Mouse (Mus musculus): ENCODE measurements around the gene Cyp8b1. TPM values are rescaled to one million over a fixed set of nuclear protein-coding genes. Genes with fewer than 3 reads are reported as not detected.

Cyp8b1 gene
- polyA plus RNA-seq, 1 experiment = not detected

- Histone ChIP-seq H3K4me3 (no peak overlapping the region), H3K36me3 (ENCODE audit: control insufficient read depth, insufficient read depth) (no peaks in the 10 kb centered on the region), H3ac (ENCODE audit: control insufficient read depth, insufficient read length) (no peak overlapping the region), H3K4me2 (ENCODE audit: low read depth) (no peak overlapping the region), H3K27me3 (ENCODE audit: control insufficient read depth, insufficient read depth, insufficient read length) (peaks cover 31% of the 10 kb centered on the region), H3K79me2 (ENCODE audit: control insufficient read depth, insufficient read depth) (no peaks in the 10 kb centered on the region)
- TF ChIP-seq MAX (IDR thresholded peaks at IDR 0.05; ENCODE audit: low read depth) (no peak), REST (IDR thresholded peaks at IDR 0.05; ENCODE audit: insufficient read depth, insufficient read length) (no peak), TCF3 (IDR thresholded peaks at IDR 0.05; ENCODE audit: insufficient read length, low read depth) (no peak), USF1 (IDR thresholded peaks at IDR 0.05; ENCODE audit: low read depth) (no peak), E2F4 (IDR thresholded peaks at IDR 0.05; ENCODE audit: insufficient read depth) (no peak), MYOD1 (IDR thresholded peaks at IDR 0.05; ENCODE audit: control insufficient read depth in 1 of 3, insufficient read length in 2 of 3, low read depth in 2 of 3) (no peak), MYOG (IDR thresholded peaks at IDR 0.05; ENCODE audit: control insufficient read depth in 1 of 3, insufficient read depth in 1 of 3, insufficient read length in 2 of 3, low read depth in 2 of 3) (no peak), POLR2AphosphoS2 (IDR thresholded peaks at IDR 0.05; ENCODE audit: insufficient read length, low read depth) (no peak), SRF (IDR thresholded peaks at IDR 0.05; ENCODE audit: control insufficient read depth, insufficient read length, low read depth) (no peak), TCF12 (IDR thresholded peaks at IDR 0.05; ENCODE audit: insufficient read depth, poor library complexity, severe bottlenecking) (no peak), CEBPB (IDR thresholded peaks at IDR 0.05; ENCODE audit: insufficient read depth, poor library complexity, severe bottlenecking) (no peak), POLR2A (IDR thresholded peaks at IDR 0.05; ENCODE audit: insufficient read length, low read depth) (no peak)
Measured at GRCm38 (mm10) chr9:121904946-121905345, 11.2 kb downstream of the Cyp8b1 start.

DNA sequence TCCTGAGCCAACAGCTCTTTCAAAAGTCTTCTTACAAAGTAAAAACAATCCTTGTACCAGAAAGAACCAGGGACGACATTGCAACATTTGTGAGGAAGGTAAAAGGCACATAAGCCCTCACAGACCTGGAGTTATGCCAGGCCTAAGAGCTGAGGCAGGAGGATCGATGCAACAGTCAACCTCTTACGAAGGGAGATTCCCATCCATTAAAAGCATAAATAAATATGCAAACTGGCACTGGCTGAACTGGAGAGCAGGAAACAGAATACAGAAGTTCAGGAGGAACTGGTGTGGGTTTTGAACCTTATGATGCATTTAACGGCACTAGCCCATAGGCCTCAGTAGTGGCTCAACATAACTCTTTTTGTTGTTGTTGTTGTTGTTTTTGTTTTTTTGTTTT lies 11.8 kb downstream of the Cyp8b1 start:
- Histone ChIP-seq H3K4me3 (no peak overlapping the region), H3K4me2 (ENCODE audit: low read depth) (no peak overlapping the region), H3K36me3 (ENCODE audit: control insufficient read depth, insufficient read depth) (no peaks in the 10 kb centered on the region), H3K79me2 (ENCODE audit: control insufficient read depth, insufficient read depth) (no peaks in the 10 kb centered on the region), H3K27me3 (ENCODE audit: control insufficient read depth, insufficient read depth, insufficient read length) (peaks cover 26% of the 10 kb centered on the region), H3ac (ENCODE audit: control insufficient read depth, insufficient read length) (no peak overlapping the region)
- TF ChIP-seq MAX (IDR thresholded peaks at IDR 0.05; ENCODE audit: low read depth) = no peak
- TF ChIP-seq POLR2A (IDR thresholded peaks at IDR 0.05; ENCODE audit: insufficient read length, low read depth) = no peak
- TF ChIP-seq POLR2AphosphoS2 (IDR thresholded peaks at IDR 0.05; ENCODE audit: insufficient read length, low read depth) = no peak

GRCm38 (mm10) chr9:121903476-121904305 lies 12.4 kb downstream of the Cyp8b1 start:
- Histone ChIP-seq H3K36me3 (ENCODE audit: control insufficient read depth, insufficient read depth) (no peaks in the 10 kb centered on the region), H3K27me3 (ENCODE audit: control insufficient read depth, insufficient read depth, insufficient read length) (peaks cover 20% of the 10 kb centered on the region), H3K4me3 (no peak overlapping the region), H3K79me2 (ENCODE audit: control insufficient read depth, insufficient read depth) (no peaks in the 10 kb centered on the region), H3K4me2 (ENCODE audit: low read depth) (no peak overlapping the region), H3ac (ENCODE audit: control insufficient read depth, insufficient read length) (no peak overlapping the region)
- TF ChIP-seq E2F4 (IDR thresholded peaks at IDR 0.05; ENCODE audit: insufficient read depth) (no peak), MYOD1 (IDR thresholded peaks at IDR 0.05; ENCODE audit: control insufficient read depth in 1 of 3, insufficient read length in 2 of 3, low read depth in 2 of 3) (no peak), SRF (IDR thresholded peaks at IDR 0.05; ENCODE audit: control insufficient read depth, insufficient read length, low read depth) (no peak), MAX (IDR thresholded peaks at IDR 0.05; ENCODE audit: low read depth) (no peak), USF1 (IDR thresholded peaks at IDR 0.05; ENCODE audit: low read depth) (no peak), TCF3 (IDR thresholded peaks at IDR 0.05; ENCODE audit: insufficient read length, low read depth) (no peak), POLR2AphosphoS2 (IDR thresholded peaks at IDR 0.05; ENCODE audit: insufficient read length, low read depth) (no peak), CEBPB (IDR thresholded peaks at IDR 0.05; ENCODE audit: insufficient read depth, poor library complexity, severe bottlenecking) (no peak), MYOG (IDR thresholded peaks at IDR 0.05; ENCODE audit: control insufficient read depth in 1 of 3, insufficient read depth in 1 of 3, insufficient read length in 2 of 3, low read depth in 2 of 3) (no peak), TCF12 (IDR thresholded peaks at IDR 0.05; ENCODE audit: insufficient read depth, poor library complexity, severe bottlenecking) (no peak), REST (IDR thresholded peaks at IDR 0.05; ENCODE audit: insufficient read depth, insufficient read length) (no peak), POLR2A (IDR thresholded peaks at IDR 0.05; ENCODE audit: insufficient read length, low read depth) (no peak)

DNA sequence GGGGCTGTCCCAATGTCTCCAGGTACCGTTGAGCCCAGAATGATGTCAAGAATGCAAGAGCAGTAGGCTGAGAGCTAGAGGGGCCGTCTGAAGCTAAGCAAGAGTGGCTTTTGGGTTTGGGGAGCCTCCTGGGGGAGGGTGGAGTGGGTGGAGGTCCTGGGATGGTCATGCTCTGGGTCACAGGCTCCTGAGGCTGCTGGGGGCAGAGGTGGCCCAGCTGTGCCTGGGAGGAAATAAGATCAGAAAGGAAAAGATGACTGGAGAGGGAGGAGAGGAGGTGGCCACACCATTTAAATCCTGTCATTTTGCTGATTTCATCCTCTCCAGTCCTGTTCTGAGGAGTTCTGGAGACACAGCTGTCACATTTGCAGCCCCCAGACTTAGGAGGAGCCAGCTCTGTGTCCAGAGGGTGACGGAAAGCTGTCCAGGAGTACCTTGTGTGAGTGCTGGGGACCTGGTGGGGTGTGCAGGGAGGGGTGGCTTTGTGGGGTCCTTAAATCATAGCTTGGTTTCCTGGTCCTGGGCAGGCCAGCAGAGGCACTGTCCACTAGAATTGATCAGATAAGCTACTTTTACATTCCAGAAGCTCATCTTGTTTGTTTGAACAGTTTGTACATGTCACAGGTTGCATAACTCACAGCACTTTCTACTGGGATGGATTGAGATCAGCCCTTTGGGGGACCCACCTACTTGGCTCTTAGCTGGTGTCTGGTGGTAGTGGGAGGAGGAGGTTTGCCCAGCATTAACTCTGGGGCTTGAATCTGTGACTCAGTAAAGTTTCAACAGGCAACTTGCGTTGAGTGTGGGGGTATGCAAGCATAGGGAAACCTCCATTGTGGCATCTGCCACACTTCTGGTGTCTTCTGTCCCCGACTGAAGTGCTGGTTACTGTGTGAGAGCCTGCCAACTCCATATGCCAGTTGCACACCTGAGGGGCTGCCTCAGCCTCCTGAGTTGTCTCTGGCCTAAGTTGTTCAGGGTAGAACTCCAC lies 14.1 kb downstream of the Cyp8b1 start:
- TF ChIP-seq MYOG (IDR thresholded peaks at IDR 0.05; ENCODE audit: control insufficient read depth in 1 of 3, insufficient read depth in 1 of 3, insufficient read length in 2 of 3, low read depth in 2 of 3) = no peak
- no peak for TF ChIP-seq TCF12 (IDR thresholded peaks at IDR 0.05; ENCODE audit: insufficient read depth, poor library complexity, severe bottlenecking)
- Histone ChIP-seq H3ac (ENCODE audit: control insufficient read depth, insufficient read length) (no peak overlapping the region), H3K4me3 (no peak overlapping the region), H3K79me2 (ENCODE audit: control insufficient read depth, insufficient read depth) (no peaks in the 10 kb centered on the region), H3K36me3 (ENCODE audit: control insufficient read depth, insufficient read depth) (no peaks in the 10 kb centered on the region), H3K27me3 (ENCODE audit: control insufficient read depth, insufficient read depth, insufficient read length) (peaks cover 18% of the 10 kb centered on the region), H3K4me2 (ENCODE audit: low read depth) (no peak overlapping the region)
